Mouse (Mus musculus) embryonic facial prominence, embryonic 11.5 days (tissue): ENCODE measurements around the gene 1700109H08Rik. TPM values are rescaled to one million over a fixed set of nuclear protein-coding genes. Genes with fewer than 3 reads are reported as not detected.
A peak's percentile ranks its signal among the peaks of the same experiment; 100 is the strongest.

ENCODE experiments used
- ATAC-seq: fragments of 200-750 bp; cut with Nextera tagmentation; replicated peaks from 2 replicates; pipeline ENCODE4 v1.8.0; 2017; ENCODE audit warnings: low read depth; ENCODE audit not compliant: insufficient number of reproducible peaks, low FRiP score, low TSS enrichment
- DNase-seq: peaks from one replicate; pipeline ENCODE4 v3.0.0-alpha.2; 2015; ENCODE audit warnings: low spot score
- H3K27ac ChIP-seq: fragments of 300-500 bp; sonication (generic); replicated peaks from 2 replicates; pipeline ENCODE4 v1.5.1; 2014; ENCODE audit warnings: mild to moderate bottlenecking, low read depth, low read length, control low read depth
- H3K27me3 ChIP-seq: fragments of 300-500 bp; sonication (generic); 2 replicates; pipeline ENCODE4 v1.6.1; 2014; ENCODE audit warnings: mild to moderate bottlenecking, low read length, moderate library complexity, mixed read lengths; ENCODE audit not compliant: control insufficient read depth, insufficient read depth
- H3K36me3 ChIP-seq: fragments of 300-500 bp; sonication (generic); replicated peaks from 2 replicates; pipeline ENCODE4 v1.6.1; 2014; ENCODE audit warnings: low read depth, mild to moderate bottlenecking, low read length, moderate library complexity, mixed read lengths; ENCODE audit not compliant: control insufficient read depth, insufficient read depth
- H3K4me1 ChIP-seq: fragments of 300-500 bp; sonication (generic); 2 replicates; pipeline ENCODE4 v1.6.1; 2014; ENCODE audit warnings: low read length, mixed read lengths; ENCODE audit not compliant: control insufficient read depth, insufficient read depth
- H3K4me2 ChIP-seq: fragments of 300-500 bp; sonication (generic); 2 replicates; pipeline ENCODE4 v1.6.1; 2014; ENCODE audit warnings: low read depth, mild to moderate bottlenecking, control low read depth, low read length, moderate library complexity
- H3K4me3 ChIP-seq: fragments of 300-500 bp; sonication (generic); 2 replicates; pipeline ENCODE4 v1.5.1; 2014; ENCODE audit warnings: low read depth, low read length, control low read depth
- H3K9ac ChIP-seq: fragments of 300-500 bp; sonication (generic); replicated peaks from 2 replicates; pipeline ENCODE4 v1.6.1; 2014; ENCODE audit warnings: mild to moderate bottlenecking, control low read depth, low read length
- H3K9me3 ChIP-seq: fragments of 300-500 bp; sonication (generic); replicated peaks from 2 replicates; pipeline ENCODE4 v1.6.1; 2016; ENCODE audit warnings: mild to moderate bottlenecking, low read length, inconsistent platforms, mixed read lengths; ENCODE audit not compliant: control insufficient read depth
- WGBS: fragments of 180-500 bp; shearing (Covaris S2); extraction: QIAGEN DNeasy Blood & Tissue Kit; methylation state at CpG from one replicate; pipeline ENCODE4 v1.1.7; 2014; 5-methylcytosine and 5-hydroxymethylcytosine counted together
- polyA plus RNA-seq: library from polyadenylated mRNA; unstranded; fragments of >200 nt; fragmentation: Nextera tagmentation; extraction: Ambion mirVana; gene quantifications from 2 replicates; pipeline ENCODE4 v1.2.1, GENCODE M21; 2014

Gene 1700109H08Rik
- polyA plus RNA-seq, 1 experiment from 2014 or later: 1.5 TPM

- 92% methylated on average over 2 of the region's 2 CpGs for WGBS
- Histone ChIP-seq H3K4me2 (no peak overlapping the region), H3K27me3 (no peaks in the 10 kb centered on the region), H3K9me3 (no peaks in the 10 kb centered on the region), H3K27ac (no peak overlapping the region), H3K36me3 (peaks cover 12% of the 10 kb centered on the region), H3K9ac (no peak overlapping the region), H3K4me1 (no peaks in the 10 kb centered on the region), H3K4me3 (no peak overlapping the region)
- ATAC-seq (no peak), DNase-seq (no peak)
Measured at GRCm38 (mm10) chr5:3574825-3575224, 3.5 kb downstream of the 1700109H08Rik start.

GRCm38 (mm10) chr5:3577939-3578338, 6.6 kb downstream of the 1700109H08Rik start:
- 88% methylated on average over 2 of the region's 2 CpGs for WGBS
- H3K36me3 ChIP-seq: peaks cover 12% of the 10 kb centered on the region
- ATAC-seq: no peak

GRCm38 (mm10) chr5:3579066-3579465, 7.7 kb downstream of the 1700109H08Rik start:
- WGBS: 91% methylated on average over 7 of the region's 7 CpGs
- Histone ChIP-seq H3K9me3 (no peaks in the 10 kb centered on the region), H3K27ac (no peak overlapping the region), H3K4me3 (no peak overlapping the region), H3K9ac (no peak overlapping the region), H3K4me2 (no peak overlapping the region), H3K4me1 (no peaks in the 10 kb centered on the region), H3K27me3 (no peaks in the 10 kb centered on the region), H3K36me3 (peaks cover 11% of the 10 kb centered on the region)
- DNase-seq (no peak), ATAC-seq (no peak)

More at GRCm38 (mm10) chr5:3577939-3578338, 6.6 kb downstream of the 1700109H08Rik start:
- H3K4me2 ChIP-seq: no peak overlapping the region
- no peaks in the 10 kb centered on the region for H3K27me3 ChIP-seq
- no peaks in the 10 kb centered on the region for H3K9me3 ChIP-seq
- DNase-seq: no peak
- no peak overlapping the region for H3K9ac ChIP-seq
- H3K27ac ChIP-seq: no peak overlapping the region
- no peak overlapping the region for H3K4me3 ChIP-seq
- no peaks in the 10 kb centered on the region for H3K4me1 ChIP-seq

GRCm38 (mm10) chr5:3595693-3596398, 24.5 kb downstream of the 1700109H08Rik start, which contains the start of gene Pex1:
TSS of gene Pex1 (plus strand) at chr5:3596066.
- peak; percentile 97 for ATAC-seq
- peak within 1 kb of the TSS; percentile 72 for H3K4me2 ChIP-seq
- no peaks in the 10 kb centered on the region for H3K27me3 ChIP-seq
- H3K27ac ChIP-seq: no peak within 1 kb of the TSS
- peak; percentile 98 for DNase-seq
- no peaks in the 10 kb centered on the region for H3K36me3 ChIP-seq
- H3K4me3 ChIP-seq: peak within 1 kb of the TSS; percentile 56
- H3K4me1 ChIP-seq: no peaks in the 10 kb centered on the region
- WGBS: under 1% methylated on average over 50 of the region's 50 CpGs
- H3K9me3 ChIP-seq: no peaks in the 10 kb centered on the region
- peak within 1 kb of the TSS; percentile 74 for H3K9ac ChIP-seq

- DNase-seq: peak; percentile 82
- H3K9ac ChIP-seq: peak within 1 kb of the TSS; percentile 74
- peak within 1 kb of the TSS; percentile 72 for H3K4me2 ChIP-seq
- WGBS: under 1% methylated on average over 29 of the region's 31 CpGs
- peak; percentile 85 for ATAC-seq
- H3K4me1 ChIP-seq: no peaks in the 10 kb centered on the region
- no peaks in the 10 kb centered on the region for H3K36me3 ChIP-seq
- H3K9me3 ChIP-seq: no peaks in the 10 kb centered on the region
- H3K4me3 ChIP-seq: peak within 1 kb of the TSS; percentile 56
- no peaks in the 10 kb centered on the region for H3K27me3 ChIP-seq
- H3K27ac ChIP-seq: no peak within 1 kb of the TSS
Measured at GRCm38 (mm10) chr5:3596399-3596766, 25.0 kb downstream of the 1700109H08Rik start, which contains the start of gene Rbm48. TSS of gene Rbm48 (minus strand) at chr5:3596585.

GRCm38 (mm10) chr5:3597171-3597570, 25.8 kb downstream of the 1700109H08Rik start:
- H3K27me3 ChIP-seq: no peaks in the 10 kb centered on the region
- H3K9me3 ChIP-seq: no peaks in the 10 kb centered on the region
- no peak for DNase-seq
- peak overlapping the region; percentile 56; the same call in 1 of the 2 replicates for H3K4me3 ChIP-seq
- no peak overlapping the region for H3K27ac ChIP-seq
- H3K36me3 ChIP-seq: no peaks in the 10 kb centered on the region
- H3K4me2 ChIP-seq: peak overlapping the region; percentile 71; the same call in 1 of the 2 replicates
- H3K4me1 ChIP-seq: no peaks in the 10 kb centered on the region
- no peak overlapping the region for H3K9ac ChIP-seq
- ATAC-seq: no peak

- Histone ChIP-seq H3K4me1 (no peaks in the 10 kb centered on the region), H3K27ac (no peak overlapping the region), H3K9ac (no peak overlapping the region), H3K4me2 (no peak overlapping the region), H3K4me3 (no peak overlapping the region), H3K9me3 (no peaks in the 10 kb centered on the region), H3K36me3 (no peaks in the 10 kb centered on the region), H3K27me3 (no peaks in the 10 kb centered on the region)
- 92% methylated on average over 5 of the region's 5 CpGs for WGBS
- DNase-seq (no peak), ATAC-seq (no peak)
Measured at GRCm38 (mm10) chr5:3598766-3599165, 27.4 kb downstream of the 1700109H08Rik start.

GRCm38 (mm10) chr5:3600298-3600697, 28.9 kb downstream of the 1700109H08Rik start:
- Histone ChIP-seq H3K4me2 (no peak overlapping the region), H3K4me1 (no peaks in the 10 kb centered on the region), H3K9ac (no peak overlapping the region), H3K9me3 (no peaks in the 10 kb centered on the region), H3K4me3 (no peak overlapping the region), H3K36me3 (0 out of 2 replicates have a peak, but pooled peaks cover under 1% of the 10 kb centered on the region), H3K27me3 (no peaks in the 10 kb centered on the region), H3K27ac (no peak overlapping the region)
- ATAC-seq (no peak), DNase-seq (no peak)
- 85% methylated on average over 1 of the region's 1 CpGs for WGBS
